8 mouse cellular contexts compared by ENCODE assay signal in genomic region chr11:59208153-59208831, GRCm38 (mm10). TPM values are rescaled to one million over a fixed set of nuclear protein-coding genes. Genes with fewer than 3 reads are reported as not detected.
A peak's percentile ranks its signal among the peaks of the same experiment; 100 is the strongest.
DNase-seq lines count a peak whose midpoint lies in the region; ATAC-seq lines count a peak whose summit lies in the region.

Gene 2310033P09Rik, plus strand, starts transcription at chr11:59208321.

- H3K4me3 ChIP-seq in intestine, embryonic 14.5 days (ENCODE audit: low read depth, low read length), result peak within 1 kb of the TSS; percentile 86

- ATAC-seq in intestine, embryonic 14.5 days (replicated peaks; ENCODE audit: low FRiP score, low TSS enrichment, low read depth), result peak; percentile 83
- peak; percentile 70 for ATAC-seq in megakaryocyte progenitor cell, adult 5-6 weeks (replicated peaks; ENCODE audit: poor library complexity)

- peak within 1 kb of the TSS; percentile 87 for H3K9ac ChIP-seq in intestine, embryonic 14.5 days (ENCODE audit: low read length)

- under 1% methylated on average over 64 of the region's 67 CpGs for WGBS in intestine, embryonic 14.5 days

- no peaks in the 10 kb centered on the region for H3K27me3 ChIP-seq in intestine, embryonic 14.5 days (replicated peaks; ENCODE audit: control insufficient read depth, insufficient read depth, low read length)

- H3K4me1 ChIP-seq in intestine, embryonic 14.5 days (replicated peaks; ENCODE audit: control insufficient read depth, insufficient read depth, low read length), result peaks cover 10% of the 10 kb centered on the region; the same call in 1 of the 2 replicates

- H3K27ac ChIP-seq in intestine, embryonic 14.5 days (ENCODE audit: low read depth), result peak within 1 kb of the TSS; percentile 93

- peak within 1 kb of the TSS; percentile 58 for H3K4me2 ChIP-seq in intestine, embryonic 14.5 days (ENCODE audit: low read length)

- DNase-seq in adrenal gland, adult 2 months, result peak; percentile 95
- DNase-seq in embryo, embryonic 11 days, result peak; percentile 98
- peak; percentile 92 for DNase-seq in gastrocnemius, postnatal 25 days
- peak; percentile 95 for DNase-seq in intestine, embryonic 14.5 days (ENCODE audit: low spot score)
- peak; percentile 94 to 95 for DNase-seq in left cerebral cortex, postnatal 10 days (ENCODE audit: extremely low spot score in 1 of 2, low spot score in 2 of 2)
- peak; percentile 96 to 97 for DNase-seq in right cerebral cortex, postnatal 10 days (ENCODE audit: low spot score in 2 of 2)
- DNase-seq in urinary bladder, postnatal 14 days (ENCODE audit: low spot score), result peak; percentile 92

- H3K36me3 ChIP-seq in intestine, embryonic 14.5 days (ENCODE audit: control insufficient read depth, insufficient read depth, low read length), result peaks cover 63% of the 10 kb centered on the region

- intact Hi-C loops in left cerebral cortex, postnatal 10 days (cut with DNase I), result no loop called here

- no peaks in the 10 kb centered on the region for H3K9me3 ChIP-seq in intestine, embryonic 14.5 days (ENCODE audit: control insufficient read depth, low read length)

RNA-seq across cellular contexts. Expression of gene 2310033P09Rik, which starts in this region (rescaled TPM):
- 10 to 100 TPM; 22.5 to 26.0 TPM for total RNA-seq in adrenal gland, adult 2 months (2021)
- 14.1 and 15.1 TPM in 2 replicates for polyA plus RNA-seq in adrenal gland, adult 2 months (2012; rRNA removed)
- 1 to 10 TPM; 2.8 to 3.3 TPM for total RNA-seq in gastrocnemius, postnatal 25 days (2021)
- 29.9 and 33.5 TPM in 2 replicates for polyA plus RNA-seq in intestine, embryonic 14.5 days (2014; fragmentation: Nextera tagmentation; extraction: Ambion mirVana)
- total RNA-seq in left cerebral cortex, postnatal 10 days (2021), result 10 to 100 TPM; 19.7 to 20.4 TPM
- 14.9 and 17.9 TPM in 2 replicates for total RNA-seq in megakaryocyte progenitor cell, adult 5-6 weeks (2015)
- total RNA-seq in megakaryocyte progenitor cell, adult 5-6 weeks (2017), result 8.7 and 17.8 TPM in 2 replicates

Comparison
In these comparisons a context has a peak if more than half of its experiments do, and no peak if none do; other contexts are left out.
1. Peak in every context shown above with its lines: DNase-seq, ATAC-seq, H3K4me3 ChIP-seq and H3K27ac ChIP-seq.